Mouse (Mus musculus) adrenal gland, adult 8-10 months (tissue): ENCODE data around the gene Klk1b9. TPM values are rescaled to one million over a fixed set of nuclear protein-coding genes. Genes with fewer than 3 reads are reported as not detected.

Experiments used
- total RNA-seq, 4 experiments: library from RNA; stranded (reverse); gene quantifications; 2 replicates each; pipeline ENCODE4 v1.2.4; 2022

Klk1b9 gene
- total RNA-seq, 4 experiments from 2014 or later = 0.35 TPM; not detected in 3

Other genes with a start within 250 kb of the Klk1b9 start
- not detected for gene Klk12, start 207.2 kb upstream of the Klk1b9 start, total RNA-seq
- gene Klk11, start 201.5 kb upstream of the Klk1b9 start, total RNA-seq = under 1 TPM in 1 of 4 experiments, not detected in 3; 0.32 TPM
- under 1 TPM; 0.23 to 0.68 (median 0.52) TPM for gene Klk10, start 195.0 kb upstream of the Klk1b9 start, total RNA-seq
- not detected for gene Klk9, start 184.2 kb upstream of the Klk1b9 start, total RNA-seq
- 1 to 10 TPM; 1.8 to 3.7 (median 3.2) TPM for gene Klk8, start 178.5 kb upstream of the Klk1b9 start, total RNA-seq
- not detected for gene Klk7, start 164.8 kb upstream of the Klk1b9 start, total RNA-seq
- gene Klk6, start 151.6 kb upstream of the Klk1b9 start, total RNA-seq = not detected
- gene Klk5, start 134.1 kb upstream of the Klk1b9 start, total RNA-seq = not detected
- gene Klk4, start 94.9 kb upstream of the Klk1b9 start, total RNA-seq = not detected
- not detected for gene Klk15, start 42.3 kb upstream of the Klk1b9 start, total RNA-seq
- gene Klk1b8, start 25.4 kb upstream of the Klk1b9 start, total RNA-seq = not detected
- not detected for gene Klk1b1, start 9.3 kb upstream of the Klk1b9 start, total RNA-seq
- not detected for gene Klk1b11, start 19.8 kb downstream of the Klk1b9 start, total RNA-seq
- not detected for gene Klk1b26, start 36.1 kb downstream of the Klk1b9 start, total RNA-seq
- gene Klk1b27, start 76.2 kb downstream of the Klk1b9 start, total RNA-seq = not detected
- gene Klk1b21, start 126.3 kb downstream of the Klk1b9 start, total RNA-seq = 1 to 10 TPM in 1 of 4 experiments, not detected in 3; 1.1 TPM
- gene Klk1b22, start 136.6 kb downstream of the Klk1b9 start, total RNA-seq = not detected
- gene Klk1b16, start 160.7 kb downstream of the Klk1b9 start, total RNA-seq = not detected
- gene Klk1b24, start 212.2 kb downstream of the Klk1b9 start, total RNA-seq = under 1 TPM in 2 of 4 experiments, not detected in 2; 0.29 to 0.91 TPM
- gene Klk1b3, start 222.1 kb downstream of the Klk1b9 start, total RNA-seq = not detected
- not detected for gene Klk1b4, start 231.4 kb downstream of the Klk1b9 start, total RNA-seq
- gene Klk1b5, start 239.9 kb downstream of the Klk1b9 start, total RNA-seq = not detected
- 1 to 10 TPM in 1 of 4 experiments, under 1 TPM in 2, not detected in 1; 0.78 to 1.2 (median 0.89) TPM for gene Klk1, start 249.3 kb downstream of the Klk1b9 start, total RNA-seq